Mouse (Mus musculus) ES-E14 (cell line): ENCODE measurements at regions not wholly inside any gene's neighbourhood (a gene's known extent, or its start where the extent isn't known, plus 50 kb on each side); places are given as distances from the start of the nearest gene placed in this dataset.

Experiments used
- DNase-seq: peaks from one replicate; pipeline ENCODE4 v3.0.0-alpha.2; 2013; ENCODE audit warnings: low read depth, low spot score
- H3K27ac ChIP-seq: 2 replicates; pipeline ENCODE4 v1.5.1; 2012; ENCODE audit warnings: low read depth, mild to moderate bottlenecking, low read length, moderate library complexity, mixed read lengths; ENCODE audit not compliant: poor library complexity, insufficient read depth, severe bottlenecking
- H3K36me3 ChIP-seq: 2 replicates; pipeline ENCODE4 v1.6.1; 2012; ENCODE audit warnings: mild to moderate bottlenecking, low read length, moderate library complexity, mixed read lengths; ENCODE audit not compliant: control insufficient read depth, poor library complexity, insufficient read depth, severe bottlenecking
- H3K4me1 ChIP-seq, 2 experiments: fragments of 150-350 bp in 1 of 2; sonication (generic) in 1 of 2; 2 replicates each; pipeline ENCODE4 v1.6.1; 2012; ENCODE audit warnings: low read length in 2 of 2, mild to moderate bottlenecking in 1 of 2, mixed read lengths in 1 of 2; ENCODE audit not compliant: control insufficient read depth in 2 of 2, insufficient read depth in 2 of 2, poor library complexity in 1 of 2
- H3K4me3 ChIP-seq, 2 experiments: fragments of 150-350 bp in 1 of 2; sonication (generic) in 1 of 2; 2 replicates each; pipeline ENCODE4 v1.5.1; 2012; ENCODE audit warnings: low read length in 2 of 2, low read depth in 1 of 2, mild to moderate bottlenecking in 1 of 2, mixed read lengths in 1 of 2; ENCODE audit not compliant: insufficient read depth in 1 of 2, poor library complexity in 1 of 2, severe bottlenecking in 1 of 2
- H3K9ac ChIP-seq: 2 replicates; pipeline ENCODE4 v1.6.1; 2012; ENCODE audit warnings: low read depth, mild to moderate bottlenecking, low read length, mixed read lengths; ENCODE audit not compliant: poor library complexity, insufficient read depth, severe bottlenecking
- H3K9me3 ChIP-seq: fragments of 150-350 bp; sonication (generic); 2 replicates; pipeline ENCODE4 v1.6.1; 2012; ENCODE audit warnings: low read depth, mild to moderate bottlenecking, low read length; ENCODE audit not compliant: control insufficient read depth, insufficient read depth
- CHD2 ChIP-seq: IDR thresholded peaks from 2 replicates; pipeline ENCODE4 v1.6.1; 2014; ENCODE audit warnings: mild to moderate bottlenecking, low read depth, low read length, inconsistent platforms
- HCFC1 ChIP-seq: IDR thresholded peaks from 2 replicates; pipeline ENCODE4 v1.6.1; 2012; ENCODE audit warnings: low read length, inconsistent platforms, borderline replicate concordance; ENCODE audit not compliant: insufficient read depth
- MAFK ChIP-seq: IDR thresholded peaks from 2 replicates; pipeline ENCODE4 v1.6.1; 2014; ENCODE audit warnings: mild to moderate bottlenecking, low read depth, low read length, inconsistent platforms; ENCODE audit not compliant: insufficient read depth
- ZC3H11A ChIP-seq: IDR thresholded peaks from 2 replicates; pipeline ENCODE4 v1.6.1; 2012; ENCODE audit warnings: low read depth, mild to moderate bottlenecking, inconsistent platforms, low read length, borderline replicate concordance
- ZNF384 ChIP-seq: IDR thresholded peaks from 2 replicates; pipeline ENCODE4 v1.6.1; 2012; ENCODE audit warnings: low read depth, low read length, inconsistent platforms
- in situ Hi-C, 2 experiments: fragments of 600-800 bp; cut with MboI; formaldehyde crosslinking; loops; one replicate each; pipeline ENCODE4 v1.15.1; 2025; ENCODE audit warnings: low sequenced_read_pairs in 2 of 2, inconsistent platforms in 1 of 2; ENCODE audit not compliant: unreplicated experiment in 2 of 2

GRCm38 (mm10) chr4:6512749-6513364 is 1719.7 kb upstream of the Impad1 start:
- Histone ChIP-seq H3K27ac (no peak overlapping the region), H3K4me3 (no peak overlapping the region), H3K4me1 (peaks cover 0 to 2% of the 10 kb centered on the region in 2 experiments; a peak in 2 of 4 replicates), H3K36me3 (no peaks in the 10 kb centered on the region), H3K9ac (no peak overlapping the region), H3K9me3 (no peaks in the 10 kb centered on the region)
- peak; percentile 74 for DNase-seq
- TF ChIP-seq ZC3H11A = peak; percentile 47; the same call in 1 of the 2 replicates
- TF ChIP-seq HCFC1 = no peak
- in situ Hi-C loops = no loop called here

GRCm38 (mm10) chr4:6508091-6508490 is 1714.9 kb upstream of the Impad1 start:
- Histone ChIP-seq H3K4me3 (no peak overlapping the region), H3K27ac (no peak overlapping the region), H3K9ac (no peak overlapping the region), H3K4me1 (peaks cover 0 to 2% of the 10 kb centered on the region in 2 experiments; a peak in 2 of 4 replicates), H3K36me3 (no peaks in the 10 kb centered on the region), H3K9me3 (no peaks in the 10 kb centered on the region)
- DNase-seq = no peak
- TF ChIP-seq ZC3H11A = no peak
- TF ChIP-seq ZNF384 = no peak
- no peak for TF ChIP-seq MAFK
- TF ChIP-seq CHD2 = no peak
- no peak for TF ChIP-seq HCFC1
- in situ Hi-C loops = no loop called here
